Mouse (Mus musculus) liver, adult 2 months (tissue): Measurements from ENCODE around the gene Fam111a.

ENCODE experiments used
- CTCF ChIP-seq: fragments of 200-500 bp; IDR thresholded peaks from 2 replicates; pipeline ENCODE4 v1.5.1; 2011; ENCODE audit warnings: low read depth, low read length, control low read depth
- POLR2A ChIP-seq: fragments of 200-500 bp; IDR thresholded peaks from 2 replicates; pipeline ENCODE4 v1.6.1; 2011; ENCODE audit warnings: low read length, control low read depth; ENCODE audit not compliant: insufficient read depth; ENCODE audit errors: extremely low read depth

GRCm38 (mm10) chr19:12572614-12573265, 27.2 kb downstream of the Fam111a start:
- TF ChIP-seq CTCF (no peak), POLR2A (no peak)
